Comparison of ENCODE assay signal across 22 mouse cellular contexts in the genomic region with DNA sequence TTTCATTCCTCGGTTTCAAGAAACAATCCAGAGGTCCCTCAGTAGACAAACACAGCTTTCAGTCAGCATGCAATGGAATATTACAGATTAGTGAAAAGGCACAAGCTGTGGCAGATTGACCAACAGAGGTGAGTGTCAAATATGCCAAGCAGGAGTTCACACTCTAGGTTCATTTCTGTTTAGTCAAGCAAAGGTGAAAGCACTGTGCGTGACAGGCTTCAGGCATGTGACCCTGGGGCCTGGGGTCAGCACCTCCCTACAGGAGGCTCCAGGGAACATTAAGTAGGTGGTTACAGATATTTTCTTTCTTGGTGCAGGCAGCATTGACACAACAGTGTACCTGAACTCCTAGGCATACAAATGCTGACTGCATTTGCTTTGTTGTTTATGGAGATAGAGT. TPM values are rescaled to one million over a fixed set of nuclear protein-coding genes. Genes with fewer than 3 reads are reported as not detected.
A peak's percentile ranks its signal among the peaks of the same experiment; 100 is the strongest.
DNase-seq lines count a peak whose midpoint lies in the region; ATAC-seq and TF ChIP-seq lines count a peak whose summit lies in the region.
"Had no signal": no experiment of that assay in that cellular context is flagged by ENCODE, and none has a peak within 500 bp of the region (broad histone marks: within the 10 kb centered on the region; RNA-seq: fewer than 3 reads in every experiment).

No protein-coding gene starts in this region.

- H3K9ac ChIP-seq in kidney, embryonic 14.5 days (ENCODE audit: low read depth, low read length), result no peak overlapping the region
- H3K9ac ChIP-seq: embryonic facial prominence, embryonic 12.5 days; embryonic facial prominence, embryonic 15.5 days; forebrain, postnatal 0 days; hindbrain, embryonic 12.5 days had no signal

- no peak for ATAC-seq in kidney, embryonic 14.5 days (ENCODE audit: low FRiP score, low TSS enrichment)
- ATAC-seq: CD4-positive, CD25-positive, alpha-beta regulatory T cell, adult 4 months; forebrain, embryonic 14.5 days; forebrain, postnatal 0 days had no signal

- TF ChIP-seq POLR2A in kidney, adult 2 months (IDR thresholded peaks at IDR 0.05; ENCODE audit: low read depth, low read length), result no peak

- H3K9me3 ChIP-seq in kidney, embryonic 14.5 days (ENCODE audit: control insufficient read depth, low read length), result no peaks in the 10 kb centered on the region
- H3K9me3 ChIP-seq: embryonic facial prominence, embryonic 12.5 days; embryonic facial prominence, embryonic 15.5 days; hindbrain, embryonic 12.5 days had no signal

- H3K27ac ChIP-seq in kidney, adult 2 months (ENCODE audit: insufficient read depth, low read depth, low read length), result peak overlapping the region; percentile 77
- H3K27ac ChIP-seq in kidney, embryonic 14.5 days (ENCODE audit: low read depth, low read length), result no peak overlapping the region
- H3K27ac ChIP-seq: embryonic facial prominence, embryonic 12.5 days; embryonic facial prominence, embryonic 15.5 days; gastrocnemius, adult 2 months; hindbrain, embryonic 12.5 days had no signal

- no peak for TF ChIP-seq CTCF in kidney, adult 2 months (conservative IDR thresholded peaks at IDR 0.05; ENCODE audit: insufficient read depth, insufficient read length, low read depth, low read length)

- H3K4me1 ChIP-seq in kidney, adult 2 months (ENCODE audit: control insufficient read depth, insufficient read depth, low read length), result peaks cover 21% of the 10 kb centered on the region; the same call in 1 of the 2 replicates
- H3K4me1 ChIP-seq in kidney, embryonic 14.5 days (ENCODE audit: control insufficient read depth, insufficient read depth, low read length), result no peaks in the 10 kb centered on the region
- H3K4me1 ChIP-seq: embryonic facial prominence, embryonic 12.5 days had no signal

- WGBS in kidney, adult 2 months, result 52% methylated on average over 2 of the region's 2 CpGs
- WGBS in kidney, embryonic 14.5 days, result 56% methylated on average over 2 of the region's 2 CpGs

- H3K27me3 ChIP-seq in kidney, adult 2 months (replicated peaks; ENCODE audit: control insufficient read depth, insufficient read depth, low read length), result no peaks in the 10 kb centered on the region
- H3K27me3 ChIP-seq in kidney, embryonic 14.5 days (ENCODE audit: control insufficient read depth, insufficient read depth, low read length), result no peaks in the 10 kb centered on the region
- H3K27me3 ChIP-seq: embryonic facial prominence, embryonic 15.5 days had no signal

- H3K4me2 ChIP-seq in kidney, embryonic 14.5 days (replicated peaks; ENCODE audit: low read depth, low read length), result no peak overlapping the region
- H3K4me2 ChIP-seq: embryonic facial prominence, embryonic 12.5 days; embryonic facial prominence, embryonic 15.5 days; heart, embryonic 11.5 days; hindbrain, embryonic 12.5 days had no signal

- H3K36me3 ChIP-seq in kidney, adult 2 months (ENCODE audit: control insufficient read depth, insufficient read depth, low read length), result no peaks in the 10 kb centered on the region
- H3K36me3 ChIP-seq in kidney, embryonic 14.5 days (ENCODE audit: control insufficient read depth, insufficient read depth, low read length), result no peaks in the 10 kb centered on the region
- H3K36me3 ChIP-seq: embryonic facial prominence, embryonic 12.5 days; embryonic facial prominence, embryonic 15.5 days; hindbrain, embryonic 12.5 days had no signal

- peak; percentile 78 for DNase-seq in kidney, adult 2 months
- peak; percentile 60 to 84 for DNase-seq in kidney, postnatal 25 days
- DNase-seq in kidney, postnatal 4 days, result no peak
- peak; percentile 76 to 77 for DNase-seq in kidney, postnatal 36 days
- no peak for DNase-seq in ovary, postnatal 36 days (ENCODE audit: low spot score)
- DNase-seq: adrenal gland, adult 2 months; adrenal gland, postnatal 14 days; cerebellum, adult 11 months; cerebellum, adult 2 months; cerebellum, adult 9-11 months; cerebellum, postnatal 25 days; forebrain, postnatal 0 days; gastrocnemius, postnatal 14 days; heart, adult 11 months had no signal

- no peak overlapping the region for H3K4me3 ChIP-seq in kidney, adult 2 months (ENCODE audit: insufficient read depth, low read depth, low read length)
- H3K4me3 ChIP-seq in kidney, embryonic 14.5 days (ENCODE audit: low read length), result no peak overlapping the region
- H3K4me3 ChIP-seq: embryonic facial prominence, embryonic 12.5 days; embryonic facial prominence, embryonic 15.5 days; gastrocnemius, adult 2 months; hindbrain, embryonic 12.5 days had no signal

RNA-seq across cellular contexts. Expression of a gene that starts 57.3 kb away (rescaled TPM):
- 12.8 and 14.2 TPM in 2 replicates for polyA plus RNA-seq in kidney, adult 2 months (2012; rRNA removed)
- polyA plus RNA-seq in kidney, embryonic 14.5 days (2014; fragmentation: Nextera tagmentation; extraction: Ambion mirVana), result 10.8 and 15.1 TPM in 2 replicates
- polyA plus RNA-seq: CD4-positive, CD25-positive, alpha-beta regulatory T cell, adult 4 months had no signal

Comparison
In these comparisons a context has a peak if more than half of its experiments do, and no peak if none do; other contexts are left out.
1. DNase-seq: peak in kidney, adult 2 months (single experiment), kidney, postnatal 25 days (2 of 2) and kidney, postnatal 36 days (2 of 2); none in kidney, postnatal 4 days (0 of 2) and ovary, postnatal 36 days (single experiment).